Mouse (Mus musculus) myocyte (in vitro differentiated cells): ENCODE results near the gene Chek2.

Source experiments
- CEBPB ChIP-seq: IDR thresholded peaks from 2 replicates; pipeline ENCODE4 v1.6.1; 2011; ENCODE audit warnings: mild to moderate bottlenecking, moderate library complexity; ENCODE audit not compliant: poor library complexity, insufficient read depth, severe bottlenecking
- E2F4 ChIP-seq: IDR thresholded peaks from one replicate; pipeline ENCODE4 v1.6.1; 2011; ENCODE audit warnings: mild to moderate bottlenecking, control low read depth, moderate library complexity; ENCODE audit not compliant: insufficient read depth
- MAX ChIP-seq: IDR thresholded peaks from one replicate; pipeline ENCODE4 v1.6.1; 2011; ENCODE audit warnings: low read depth, mild to moderate bottlenecking, control low read depth
- MYOD1 ChIP-seq, 3 experiments: IDR thresholded peaks; one replicate each; pipeline ENCODE4 v1.6.1; 2011; ENCODE audit warnings: control low read depth in 2 of 3, low read depth in 2 of 3, mild to moderate bottlenecking in 2 of 3, moderate library complexity in 1 of 3; ENCODE audit not compliant: insufficient read length in 2 of 3, control insufficient read depth in 1 of 3
- POLR2A ChIP-seq: IDR thresholded peaks from one replicate; pipeline ENCODE4 v1.6.1; 2011; ENCODE audit warnings: low read depth, mild to moderate bottlenecking, control low read depth, moderate library complexity; ENCODE audit not compliant: insufficient read length
- SRF ChIP-seq: IDR thresholded peaks from one replicate; pipeline ENCODE4 v1.6.1; 2011; ENCODE audit warnings: low read depth; ENCODE audit not compliant: control insufficient read depth, insufficient read length
- TCF12 ChIP-seq: IDR thresholded peaks from one replicate; pipeline ENCODE4 v1.6.1; 2011; ENCODE audit warnings: mild to moderate bottlenecking, control low read depth; ENCODE audit not compliant: poor library complexity, insufficient read depth, severe bottlenecking
- USF1 ChIP-seq: IDR thresholded peaks from one replicate; pipeline ENCODE4 v1.6.1; 2011; ENCODE audit warnings: low read depth, mild to moderate bottlenecking, control low read depth, moderate library complexity

DNA sequence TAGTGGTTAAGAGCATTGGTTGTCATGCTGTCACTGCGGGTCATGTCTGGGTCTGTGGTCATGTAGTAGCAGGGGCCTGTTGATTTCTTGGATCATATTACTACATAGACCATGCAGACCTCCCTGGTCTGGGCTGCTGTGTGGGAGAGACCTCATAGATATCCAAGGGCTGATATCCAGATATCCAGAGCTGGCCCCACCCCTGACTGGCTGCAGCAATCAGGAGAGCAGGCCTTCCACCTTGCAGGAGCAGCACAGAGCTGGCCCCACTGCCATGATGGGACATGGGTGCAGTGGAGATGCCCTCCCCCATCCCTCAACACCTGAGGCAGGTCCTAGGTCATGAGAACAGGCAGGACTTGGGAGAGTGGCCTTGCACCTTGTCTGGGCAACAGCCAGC lies 35.5 kb downstream of the Chek2 start:
- no peak for TF ChIP-seq POLR2A
- no peak for TF ChIP-seq E2F4
- no peak for TF ChIP-seq USF1
- TF ChIP-seq CEBPB, result no peak
- no peak for TF ChIP-seq SRF
- no peak for TF ChIP-seq MAX
- no peak for TF ChIP-seq MYOD1 (IDR thresholded peaks at IDR 0.05; ENCODE audit: control insufficient read depth in 1 of 3, insufficient read length in 2 of 3, low read depth in 2 of 3)
- no peak for TF ChIP-seq TCF12
